In the genomic region with DNA sequence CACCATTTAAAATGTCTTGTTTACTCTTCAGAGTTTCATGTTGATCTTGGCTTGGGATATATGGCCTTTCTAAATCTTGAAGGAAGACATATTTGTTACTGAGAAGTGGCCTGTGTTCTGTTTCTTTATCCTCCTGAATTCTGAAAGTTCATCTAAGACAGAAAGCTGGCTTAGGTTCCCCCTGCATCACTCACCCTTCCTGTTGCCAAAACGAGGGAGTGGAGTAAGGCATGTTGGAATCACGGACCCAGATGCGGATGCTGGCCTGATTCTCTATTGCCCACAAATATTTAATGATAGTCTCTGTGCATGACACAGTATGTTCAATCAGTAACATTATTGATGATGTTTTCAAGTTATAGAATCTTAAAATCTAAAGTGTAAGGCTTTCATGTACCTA, we compare ENCODE assay signal across 18 mouse cellular contexts.
DNase-seq lines count a peak whose midpoint lies in the region; ATAC-seq and TF ChIP-seq lines count a peak whose summit lies in the region.
"Had no signal": no experiment of that assay in that cellular context is flagged by ENCODE, and none has a peak within 500 bp of the region (broad histone marks: within the 10 kb centered on the region; RNA-seq: fewer than 3 reads in every experiment).

No protein-coding gene starts in this region.

- no peaks in the 10 kb centered on the region for H3K27me3 ChIP-seq in kidney, postnatal 0 days (ENCODE audit: insufficient read depth, low read length)
- H3K27me3 ChIP-seq: embryonic facial prominence, embryonic 13.5 days; forebrain, embryonic 12.5 days; forebrain, embryonic 15.5 days had no signal

- no peak for ATAC-seq in kidney, postnatal 0 days (replicated peaks; ENCODE audit: low FRiP score, low read depth)
- ATAC-seq: activated CD4-positive, CD25-positive, alpha-beta regulatory T cell, adult 4 months; CD4-positive, CD25-positive, alpha-beta regulatory T cell, adult 4 months; inflammation-experienced regulatory T-cells, adult 6 months had no signal

- TF ChIP-seq CTCF in kidney, postnatal 0 days (IDR thresholded peaks at IDR 0.05; ENCODE audit: low read depth) = no peak

- DNase-seq in heart, adult 8-10 months (ENCODE audit: low spot score) = peak; percentile 4
- DNase-seq in heart, postnatal 36 days = no peak
- peak; percentile 71 for DNase-seq in kidney, postnatal 0 days (ENCODE audit: low spot score)
- no peak for DNase-seq in kidney, adult 11 months
- DNase-seq in 3T3-L1 (ENCODE audit: low read depth, low spot score) = peak; percentile 44
- no peak for DNase-seq in thymus, postnatal 4 days

- H3K4me1 ChIP-seq in kidney, postnatal 0 days (replicated peaks; ENCODE audit: insufficient read depth, low read length) = no peaks in the 10 kb centered on the region
- H3K4me1 ChIP-seq: embryonic facial prominence, embryonic 10.5 days; embryonic facial prominence, embryonic 13.5 days; forebrain, embryonic 12.5 days; forebrain, embryonic 15.5 days had no signal

- 58% methylated on average over 3 of the region's 3 CpGs for WGBS in kidney, postnatal 0 days

- no peaks in the 10 kb centered on the region for H3K36me3 ChIP-seq in kidney, postnatal 0 days (ENCODE audit: insufficient read depth, low read length)
- H3K36me3 ChIP-seq: embryonic facial prominence, embryonic 10.5 days; embryonic facial prominence, embryonic 13.5 days; forebrain, embryonic 12.5 days; forebrain, embryonic 15.5 days had no signal

- H3K9ac ChIP-seq in kidney, postnatal 0 days (ENCODE audit: low read depth, low read length) = no peak overlapping the region
- H3K9ac ChIP-seq: embryonic facial prominence, embryonic 13.5 days; forebrain, embryonic 12.5 days; forebrain, embryonic 15.5 days; hindbrain, embryonic 14.5 days had no signal

- no peaks in the 10 kb centered on the region for H3K9me3 ChIP-seq in kidney, postnatal 0 days (replicated peaks; ENCODE audit: low read length)
- H3K9me3 ChIP-seq: embryonic facial prominence, embryonic 10.5 days; embryonic facial prominence, embryonic 13.5 days; forebrain, embryonic 12.5 days; forebrain, embryonic 15.5 days had no signal

- H3K27ac ChIP-seq in kidney, postnatal 0 days = no peak overlapping the region
- H3K27ac ChIP-seq: embryonic facial prominence, embryonic 10.5 days; embryonic facial prominence, embryonic 13.5 days; forebrain, embryonic 12.5 days; forebrain, embryonic 15.5 days; heart, adult 2 months; hindbrain, embryonic 14.5 days; hindbrain, postnatal 0 days had no signal

- H3K4me2 ChIP-seq in kidney, postnatal 0 days (ENCODE audit: low read length) = no peak overlapping the region
- H3K4me2 ChIP-seq: embryonic facial prominence, embryonic 13.5 days; forebrain, embryonic 12.5 days; forebrain, embryonic 15.5 days; heart, embryonic 11.5 days; hindbrain, embryonic 14.5 days had no signal

- intact Hi-C loops in heart, postnatal 36 days (cut with DNase I) = no loop called here

- no peak overlapping the region for H3K4me3 ChIP-seq in kidney, postnatal 0 days (replicated peaks; ENCODE audit: low read depth, low read length)
- H3K4me3 ChIP-seq: embryonic facial prominence, embryonic 10.5 days; embryonic facial prominence, embryonic 13.5 days; erythroblast, embryonic 14.5 days; forebrain, embryonic 12.5 days; forebrain, embryonic 15.5 days; heart, adult 2 months had no signal

Comparison
In these comparisons a context has a peak if more than half of its experiments do, and no peak if none do; other contexts are left out.
1. DNase-seq: peak in heart, adult 8-10 months (single experiment), kidney, postnatal 0 days (single experiment) and 3T3-L1 (single experiment); none in heart, postnatal 36 days (0 of 2), kidney, adult 11 months (single experiment) and thymus, postnatal 4 days (single experiment).